Mouse (Mus musculus): ENCODE data around the gene Appbp2. TPM values are rescaled to one million over a fixed set of nuclear protein-coding genes. Genes with fewer than 3 reads are reported as not detected.

The Appbp2 gene
- total and polyA plus RNA-seq, 2 experiments from 2014 or later: 41.9 to 67.8 TPM

DNA sequence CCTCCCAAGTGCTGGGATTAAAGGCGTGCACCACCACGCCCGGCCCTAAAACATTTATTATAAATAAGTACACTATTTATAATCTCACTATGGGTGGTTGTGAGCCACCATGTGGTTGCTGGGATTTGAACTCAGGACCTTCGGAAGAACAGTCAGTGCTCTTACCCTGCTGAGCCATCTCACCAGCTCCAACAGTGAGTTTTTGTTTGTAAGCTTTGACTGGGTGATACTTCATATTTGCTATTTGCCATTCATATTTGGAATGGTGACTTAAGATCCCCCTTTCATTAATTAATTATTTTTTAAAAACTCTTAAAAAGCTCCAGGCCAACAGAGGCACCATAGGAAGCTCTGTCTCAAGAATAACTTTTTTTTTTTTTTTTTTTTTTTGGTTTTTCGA is 17.0 kb upstream of the Appbp2 start:
- DNase-seq (no peak), ATAC-seq (no peak)
- Histone ChIP-seq H3K4me3 (ENCODE audit: low read depth, low read length) (no peak overlapping the region), H3K4me2 (ENCODE audit: low read depth) (no peak overlapping the region), H3K9ac (no peak overlapping the region), H3K27me3 (ENCODE audit: insufficient read depth, low read length) (no peaks in the 10 kb centered on the region), H3K9me3 (ENCODE audit: low read length) (no peaks in the 10 kb centered on the region), H3K36me3 (ENCODE audit: insufficient read depth) (no peaks in the 10 kb centered on the region), H3K27ac (ENCODE audit: low read depth, low read length) (no peak overlapping the region), H3K4me1 (ENCODE audit: insufficient read depth) (no peaks in the 10 kb centered on the region)
- TF ChIP-seq CTCF (IDR thresholded peaks at IDR 0.05; ENCODE audit: low read depth): no peak
- WGBS: 94% methylated on average over 5 of the region's 5 CpGs

DNA sequence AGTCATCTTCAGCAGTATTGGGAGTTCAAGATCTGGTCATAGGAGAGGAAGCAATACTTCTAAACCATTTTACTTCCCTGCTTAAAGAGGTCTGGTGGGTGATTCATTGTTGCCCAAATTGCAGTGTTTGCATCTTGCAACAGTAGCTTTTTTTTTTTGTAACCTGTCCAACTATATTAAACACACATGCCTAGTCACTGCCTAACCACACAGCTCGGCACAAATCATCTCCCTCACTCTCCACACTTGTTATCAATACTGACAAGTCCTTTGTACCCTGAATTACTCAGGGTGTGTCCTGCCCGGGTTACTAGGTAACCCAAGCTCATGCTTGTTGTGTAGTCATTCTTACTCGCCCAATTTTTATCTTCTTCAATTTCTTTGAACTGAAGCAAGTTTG is 15.5 kb upstream of the Appbp2 start:
- no peaks in the 10 kb centered on the region for H3K4me1 ChIP-seq (ENCODE audit: insufficient read depth)
- no peaks in the 10 kb centered on the region for H3K36me3 ChIP-seq (ENCODE audit: insufficient read depth)
- H3K27ac ChIP-seq (ENCODE audit: low read depth, low read length): no peak overlapping the region
- TF ChIP-seq CTCF (IDR thresholded peaks at IDR 0.05; ENCODE audit: low read depth): no peak
- H3K4me2 ChIP-seq (ENCODE audit: low read depth): no peak overlapping the region
- no peak for ATAC-seq
- H3K27me3 ChIP-seq (ENCODE audit: insufficient read depth, low read length): no peaks in the 10 kb centered on the region
- H3K9ac ChIP-seq: no peak overlapping the region
- no peak for DNase-seq
- no peak overlapping the region for H3K4me3 ChIP-seq (ENCODE audit: low read depth, low read length)
- WGBS: 58% methylated on average over 3 of the region's 3 CpGs
- H3K9me3 ChIP-seq (ENCODE audit: low read length): no peaks in the 10 kb centered on the region

DNA sequence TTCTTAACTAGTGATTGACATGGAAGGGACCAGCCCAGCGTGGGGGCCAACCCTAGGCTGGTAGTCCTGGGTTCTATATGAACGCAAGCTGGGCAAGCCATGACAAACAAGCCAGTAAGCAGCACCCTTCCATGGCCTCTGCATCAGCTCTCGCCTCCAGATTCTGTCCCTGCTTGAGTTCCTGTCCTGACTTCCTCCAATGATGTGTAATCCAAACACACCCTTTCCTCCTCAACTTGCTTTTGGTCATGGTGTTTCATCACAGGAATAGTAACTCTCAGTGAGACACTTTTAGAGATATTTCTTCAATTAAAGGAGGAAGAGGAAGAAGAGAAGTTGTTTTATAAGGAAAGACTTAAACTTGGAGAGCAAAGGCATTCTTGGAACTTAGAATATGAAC is 14.4 kb upstream of the Appbp2 start:
- 66% methylated on average over 3 of the region's 3 CpGs for WGBS
- H3K36me3 ChIP-seq (ENCODE audit: insufficient read depth): no peaks in the 10 kb centered on the region
- H3K4me1 ChIP-seq (ENCODE audit: insufficient read depth): no peaks in the 10 kb centered on the region
- ATAC-seq (no peak), DNase-seq (no peak)
- no peak overlapping the region for H3K4me3 ChIP-seq (ENCODE audit: low read depth, low read length)
- H3K9me3 ChIP-seq (ENCODE audit: low read length): no peaks in the 10 kb centered on the region
- H3K27me3 ChIP-seq (ENCODE audit: insufficient read depth, low read length): no peaks in the 10 kb centered on the region
- no peak overlapping the region for H3K4me2 ChIP-seq (ENCODE audit: low read depth)
- no peak overlapping the region for H3K27ac ChIP-seq (ENCODE audit: low read depth, low read length)
- no peak for TF ChIP-seq CTCF (IDR thresholded peaks at IDR 0.05; ENCODE audit: low read depth)
- no peak overlapping the region for H3K9ac ChIP-seq

DNA sequence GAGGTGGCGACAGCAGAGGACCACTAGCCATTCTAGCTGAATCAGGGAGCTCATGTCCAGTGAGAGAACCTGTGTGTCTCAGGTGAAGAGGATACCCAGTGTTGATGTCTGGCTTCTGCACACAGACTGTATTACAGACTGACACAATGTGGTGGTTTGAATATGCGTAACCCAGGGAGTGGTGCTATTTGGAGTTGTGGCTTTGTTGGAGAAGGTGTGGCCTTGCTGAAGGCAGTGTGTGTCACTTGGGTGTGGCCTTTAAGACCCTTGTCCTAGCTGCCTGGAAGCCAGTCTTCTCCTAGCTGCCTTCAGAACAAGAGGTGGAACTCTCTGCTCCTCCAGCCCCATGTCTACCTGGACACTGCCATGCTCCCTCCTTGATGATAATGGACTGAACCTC is 13.2 kb upstream of the Appbp2 start:
- Histone ChIP-seq H3K9me3 (ENCODE audit: low read length) (no peaks in the 10 kb centered on the region), H3K4me3 (ENCODE audit: low read depth, low read length) (no peak overlapping the region), H3K36me3 (ENCODE audit: insufficient read depth) (no peaks in the 10 kb centered on the region), H3K4me1 (ENCODE audit: insufficient read depth) (no peaks in the 10 kb centered on the region), H3K27ac (ENCODE audit: low read depth, low read length) (no peak overlapping the region), H3K27me3 (ENCODE audit: insufficient read depth, low read length) (no peaks in the 10 kb centered on the region), H3K9ac (no peak overlapping the region), H3K4me2 (ENCODE audit: low read depth) (no peak overlapping the region)
- TF ChIP-seq CTCF (IDR thresholded peaks at IDR 0.05; ENCODE audit: low read depth): no peak
- 98% methylated on average over 2 of the region's 2 CpGs for WGBS
- DNase-seq (no peak), ATAC-seq (no peak)

DNA sequence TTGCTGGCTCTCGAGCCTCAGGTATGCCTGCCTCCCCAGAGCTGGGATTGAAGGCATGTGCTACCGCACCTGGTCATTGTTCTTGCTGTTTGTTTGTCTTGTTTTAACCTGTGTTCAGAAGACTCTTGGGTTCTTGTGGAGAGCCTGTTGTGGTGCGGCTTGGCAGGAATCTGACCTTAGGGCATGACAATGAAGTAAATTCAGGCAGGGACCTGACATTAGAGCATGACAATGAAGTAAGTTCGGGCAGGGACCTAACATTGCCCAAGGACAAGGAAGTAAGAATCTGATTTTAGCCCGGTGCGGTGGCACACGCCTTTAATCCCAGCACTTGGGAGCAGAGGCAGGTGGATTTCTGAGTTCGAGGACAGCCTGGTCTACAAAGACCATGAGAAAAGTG is 6.3 kb upstream of the Appbp2 start:
- H3K4me1 ChIP-seq (ENCODE audit: insufficient read depth): no peaks in the 10 kb centered on the region
- H3K4me2 ChIP-seq (ENCODE audit: low read depth): no peak overlapping the region
- no peak overlapping the region for H3K9ac ChIP-seq
- no peaks in the 10 kb centered on the region for H3K9me3 ChIP-seq (ENCODE audit: low read length)
- no peak for TF ChIP-seq CTCF (IDR thresholded peaks at IDR 0.05; ENCODE audit: low read depth)
- DNase-seq (no peak), ATAC-seq (no peak)
- no peak overlapping the region for H3K27ac ChIP-seq (ENCODE audit: low read depth, low read length)
- 92% methylated on average over 8 of the region's 8 CpGs for WGBS
- no peak overlapping the region for H3K4me3 ChIP-seq (ENCODE audit: low read depth, low read length)
- no peaks in the 10 kb centered on the region for H3K27me3 ChIP-seq (ENCODE audit: insufficient read depth, low read length)
- H3K36me3 ChIP-seq (ENCODE audit: insufficient read depth): no peaks in the 10 kb centered on the region

DNA sequence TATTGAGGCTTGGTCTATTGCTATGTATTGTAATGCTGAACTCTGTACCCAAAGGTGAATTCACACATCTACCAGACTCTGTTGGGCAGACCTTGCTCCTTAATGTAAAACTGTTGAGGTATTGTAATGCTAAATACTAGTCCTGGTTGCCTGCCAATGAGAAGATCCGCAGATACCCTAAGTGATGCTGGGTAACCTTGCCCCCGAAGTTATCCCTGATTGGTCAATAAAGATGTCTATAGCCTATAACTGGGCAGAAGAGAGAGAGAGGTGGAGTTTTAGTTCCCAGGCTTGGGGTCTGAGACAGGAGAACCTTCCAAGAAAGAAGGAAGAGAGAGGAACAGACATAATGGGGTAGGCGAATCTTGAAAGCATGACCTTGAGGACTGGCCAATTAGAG is 5.3 kb upstream of the Appbp2 start:
- TF ChIP-seq CTCF (IDR thresholded peaks at IDR 0.05; ENCODE audit: low read depth): no peak
- DNase-seq (no peak), ATAC-seq (no peak)
- no peaks in the 10 kb centered on the region for H3K9me3 ChIP-seq (ENCODE audit: low read length)
- H3K36me3 ChIP-seq (ENCODE audit: insufficient read depth): no peaks in the 10 kb centered on the region
- no peak overlapping the region for H3K27ac ChIP-seq (ENCODE audit: low read depth, low read length)
- H3K27me3 ChIP-seq (ENCODE audit: insufficient read depth, low read length): no peaks in the 10 kb centered on the region
- 92% methylated on average over 3 of the region's 3 CpGs for WGBS
- H3K4me3 ChIP-seq (ENCODE audit: low read depth, low read length): no peak overlapping the region
- H3K9ac ChIP-seq: no peak overlapping the region
- H3K4me2 ChIP-seq (ENCODE audit: low read depth): no peak overlapping the region
- H3K4me1 ChIP-seq (ENCODE audit: insufficient read depth): no peaks in the 10 kb centered on the region

DNA sequence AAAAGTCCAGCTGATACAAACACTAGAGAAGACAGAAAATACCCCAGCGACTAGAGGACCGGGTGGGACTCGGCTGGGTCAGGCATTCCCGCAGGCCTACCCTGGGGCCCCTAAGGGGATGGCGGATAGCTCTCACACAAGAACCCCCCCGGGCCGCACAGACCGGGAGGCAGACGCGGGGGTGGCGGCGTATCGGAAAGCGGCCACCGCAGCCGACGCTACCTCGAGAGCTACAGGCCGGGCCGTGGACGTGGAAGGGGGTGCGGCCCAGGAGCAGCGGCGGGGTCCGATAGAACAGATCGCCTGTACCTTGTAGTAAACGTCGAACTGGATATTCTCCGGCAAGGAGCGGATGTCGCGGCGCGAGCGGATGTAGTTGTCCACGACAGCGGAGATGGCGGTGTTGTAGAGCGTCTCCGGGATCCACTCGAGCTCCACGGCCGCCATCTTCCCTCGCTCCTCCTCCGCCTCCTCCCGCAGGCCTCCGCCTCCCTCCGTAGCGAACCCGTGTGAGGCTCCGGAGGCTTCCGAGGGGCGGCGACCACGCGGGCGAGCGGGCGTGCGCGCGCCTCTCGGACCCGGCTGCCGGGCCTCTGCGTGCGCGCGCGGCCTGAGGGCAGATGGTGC is 454 bp downstream of the Appbp2 start:
- Histone ChIP-seq H3K27ac (ENCODE audit: low read depth, low read length) (peak overlapping the region; percentile 99), H3K9me3 (ENCODE audit: low read length) (no peaks in the 10 kb centered on the region), H3K36me3 (ENCODE audit: insufficient read depth) (no peaks in the 10 kb centered on the region), H3K4me3 (ENCODE audit: low read depth, low read length) (peak overlapping the region; percentile 96), H3K4me1 (ENCODE audit: insufficient read depth) (peaks cover 10% of the 10 kb centered on the region; the same call in 1 of the 2 replicates), H3K4me2 (ENCODE audit: low read depth) (peak overlapping the region; percentile 66), H3K27me3 (ENCODE audit: insufficient read depth, low read length) (no peaks in the 10 kb centered on the region), H3K9ac (peak overlapping the region; percentile 88)
- under 1% methylated on average over 62 of the region's 70 CpGs for whole genome bisulfite sequencing
- TF ChIP-seq CTCF (IDR thresholded peaks at IDR 0.05; ENCODE audit: low read depth): no peak
- DNase-seq: peak; percentile 91
- peak; percentile 97 for ATAC-seq

All from forebrain, postnatal 0 days (tissue).